Mouse (Mus musculus) bone marrow, adult 2 months (tissue): ENCODE results near the gene Serpina3n.

Experiments used
- CTCF ChIP-seq: fragments of 200-500 bp; IDR thresholded peaks from 2 replicates; pipeline ENCODE4 v1.5.1; 2011; ENCODE audit warnings: low read length, control low read depth; ENCODE audit not compliant: control insufficient read depth, insufficient read depth
- POLR2A ChIP-seq: fragments of 200-500 bp; IDR thresholded peaks from 2 replicates; pipeline ENCODE4 v1.6.1; 2011; ENCODE audit warnings: low read depth, mild to moderate bottlenecking, control low read depth, low read length, borderline replicate concordance; ENCODE audit not compliant: control insufficient read depth

DNA sequence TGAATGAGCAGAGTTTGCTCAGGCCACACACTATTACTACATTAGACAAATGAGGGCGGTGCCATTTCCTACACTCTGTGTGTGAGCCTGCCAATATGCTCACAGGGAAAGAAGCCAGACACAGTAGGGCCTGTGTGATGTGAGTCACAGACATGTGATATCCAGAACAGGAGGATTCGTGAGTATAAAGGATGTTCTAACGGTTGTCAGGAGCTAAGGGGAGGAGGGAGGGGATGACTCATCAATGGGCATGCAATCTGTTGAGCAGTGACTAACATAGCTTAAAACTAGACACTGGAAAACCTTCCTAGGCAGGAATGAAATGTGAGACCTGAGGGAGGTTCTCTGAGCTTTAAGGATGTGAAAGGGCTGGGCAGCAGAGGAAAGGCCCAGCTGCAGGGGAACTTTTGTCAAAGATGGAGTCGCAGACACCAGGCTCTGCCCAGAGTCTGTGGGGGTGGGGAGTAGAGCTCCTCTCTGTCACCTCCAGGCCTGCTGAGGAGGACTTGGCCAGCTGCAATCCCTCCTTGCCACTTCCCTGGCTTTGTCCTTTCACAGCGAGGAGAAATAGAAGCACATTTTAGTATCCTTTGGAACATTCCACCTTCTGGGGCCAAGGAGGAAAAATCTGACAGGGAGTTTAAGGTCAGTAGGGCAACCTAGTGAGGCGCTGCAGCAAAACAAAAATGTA, 9.2 kb downstream of the Serpina3n start:
- TF ChIP-seq CTCF (no peak), POLR2A (no peak)
